8 mouse cellular contexts compared by ENCODE assay signal in the genomic region with DNA sequence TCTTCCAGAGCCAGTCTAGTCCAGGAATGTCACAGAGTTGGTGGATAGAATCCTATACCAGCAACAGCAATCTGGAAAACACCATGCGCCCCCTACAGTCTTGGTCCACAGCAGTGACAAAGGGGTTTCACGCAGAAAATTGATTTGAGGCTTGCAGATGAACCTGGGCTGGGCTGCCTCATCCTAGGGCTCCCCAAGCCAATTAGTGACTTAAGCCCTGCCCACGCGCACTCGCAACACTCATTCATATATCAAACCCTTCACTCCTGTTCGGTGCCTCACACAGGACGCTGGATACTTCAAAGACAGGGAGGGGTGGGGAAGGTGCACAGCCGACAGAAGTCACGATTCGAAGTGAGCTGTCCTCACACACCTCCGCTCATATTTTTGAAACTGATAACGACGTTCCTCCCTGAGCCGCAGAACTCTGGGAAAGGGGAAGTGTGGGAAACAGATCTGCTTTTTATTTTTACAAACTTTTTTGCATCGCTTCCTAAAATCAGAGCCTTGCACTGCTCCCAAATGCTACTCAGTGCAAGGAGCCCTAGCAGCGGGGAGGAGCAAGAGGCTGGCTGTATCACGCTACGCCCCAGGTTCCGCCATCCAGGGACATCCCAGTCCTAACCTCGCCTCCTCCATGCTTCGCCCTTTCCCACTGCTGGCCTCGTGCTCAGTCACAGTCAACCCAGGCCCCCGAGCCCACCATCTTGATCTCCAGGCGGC. TPM values are rescaled to one million over a fixed set of nuclear protein-coding genes. Genes with fewer than 3 reads are reported as not detected.
DNase-seq lines count a peak whose midpoint lies in the region; ATAC-seq and TF ChIP-seq lines count a peak whose summit lies in the region.

No protein-coding gene starts in this region.

- H3K27me3 ChIP-seq in kidney, embryonic 14.5 days (ENCODE audit: control insufficient read depth, insufficient read depth, low read length) = no peaks in the 10 kb centered on the region
- H3K27me3 ChIP-seq in embryonic facial prominence, embryonic 11.5 days (ENCODE audit: control insufficient read depth, insufficient read depth, low read length) = no peaks in the 10 kb centered on the region
- no peaks in the 10 kb centered on the region for H3K27me3 ChIP-seq in hindbrain, embryonic 16.5 days (replicated peaks; ENCODE audit: control insufficient read depth, insufficient read depth, low read length)
- H3K27me3 ChIP-seq in liver, postnatal 0 days (ENCODE audit: insufficient read depth, low read length) = peaks cover 18% of the 10 kb centered on the region

- no peaks in the 10 kb centered on the region for H3K36me3 ChIP-seq in kidney, embryonic 14.5 days (ENCODE audit: control insufficient read depth, insufficient read depth, low read length)
- no peaks in the 10 kb centered on the region for H3K36me3 ChIP-seq in embryonic facial prominence, embryonic 11.5 days (replicated peaks; ENCODE audit: control insufficient read depth, insufficient read depth, low read depth, low read length)
- H3K36me3 ChIP-seq in hindbrain, embryonic 16.5 days (ENCODE audit: control insufficient read depth, insufficient read depth, low read length) = no peaks in the 10 kb centered on the region
- H3K36me3 ChIP-seq in liver, postnatal 0 days (replicated peaks; ENCODE audit: insufficient read depth, low read length) = no peaks in the 10 kb centered on the region

- peak; percentile 44 for TF ChIP-seq CTCF in liver, postnatal 0 days (IDR thresholded peaks at IDR 0.05; ENCODE audit: low read depth)

- peak overlapping the region; percentile 58 for H3K4me3 ChIP-seq in kidney, embryonic 14.5 days (ENCODE audit: low read length)
- peak overlapping the region; percentile 63 for H3K4me3 ChIP-seq in embryonic facial prominence, embryonic 11.5 days (ENCODE audit: low read depth, low read length)
- H3K4me3 ChIP-seq in hindbrain, embryonic 16.5 days (ENCODE audit: low read length) = peak overlapping the region; percentile 88
- H3K4me3 ChIP-seq in liver, postnatal 0 days (ENCODE audit: low read depth, low read length) = peak overlapping the region; percentile 53

- H3K27ac ChIP-seq in kidney, embryonic 14.5 days (ENCODE audit: low read depth, low read length) = peak overlapping the region; percentile 88
- H3K27ac ChIP-seq in embryonic facial prominence, embryonic 11.5 days (replicated peaks; ENCODE audit: low read depth, low read length) = peak overlapping the region; percentile 74
- peak overlapping the region; percentile 92 for H3K27ac ChIP-seq in hindbrain, embryonic 16.5 days (ENCODE audit: low read depth, low read length)
- no peak overlapping the region for H3K27ac ChIP-seq in liver, postnatal 0 days (ENCODE audit: low read depth)

- no peak for DNase-seq in kidney, adult 18-20 months
- DNase-seq in NIH3T3 (ENCODE audit: low read depth) = peak; percentile 50
- peak; percentile 89 for DNase-seq in embryonic facial prominence, embryonic 11.5 days (ENCODE audit: low spot score)
- DNase-seq in liver, postnatal 0 days = peak; percentile 26
- DNase-seq in right cerebral cortex, postnatal 14 days = peak; percentile 55
- DNase-seq in gastrocnemius, postnatal 10 days = no peak

- peak overlapping the region; percentile 94 for H3K4me2 ChIP-seq in kidney, embryonic 14.5 days (replicated peaks; ENCODE audit: low read depth, low read length)
- H3K4me2 ChIP-seq in embryonic facial prominence, embryonic 11.5 days (ENCODE audit: low read depth, low read length) = peak overlapping the region; percentile 98
- H3K4me2 ChIP-seq in hindbrain, embryonic 16.5 days (ENCODE audit: low read length) = peak overlapping the region; percentile 92
- peak overlapping the region; percentile 90 for H3K4me2 ChIP-seq in liver, postnatal 0 days (ENCODE audit: low read depth, low read length)

- TF ChIP-seq EP300 in liver, postnatal 0 days (IDR thresholded peaks at IDR 0.05; ENCODE audit: low read depth) = no peak

- H3K4me1 ChIP-seq in kidney, embryonic 14.5 days (ENCODE audit: control insufficient read depth, insufficient read depth, low read length) = peaks cover 24% of the 10 kb centered on the region
- H3K4me1 ChIP-seq in embryonic facial prominence, embryonic 11.5 days (ENCODE audit: control insufficient read depth, insufficient read depth, low read length) = peaks cover 16% of the 10 kb centered on the region; the same call in 1 of the 2 replicates
- H3K4me1 ChIP-seq in hindbrain, embryonic 16.5 days (ENCODE audit: control insufficient read depth, insufficient read depth, low read depth, low read length) = peaks cover 39% of the 10 kb centered on the region
- peaks cover 14% of the 10 kb centered on the region for H3K4me1 ChIP-seq in liver, postnatal 0 days (ENCODE audit: insufficient read depth)

- peak; percentile 72 for ATAC-seq in kidney, embryonic 14.5 days (ENCODE audit: low FRiP score, low TSS enrichment)
- peak; percentile 77 for ATAC-seq in embryonic facial prominence, embryonic 11.5 days (replicated peaks; ENCODE audit: insufficient number of reproducible peaks, low FRiP score, low TSS enrichment, low read depth)
- ATAC-seq in hindbrain, embryonic 16.5 days = peak; percentile 74
- ATAC-seq in liver, postnatal 0 days = peak; percentile 51

- H3K9ac ChIP-seq in kidney, embryonic 14.5 days (ENCODE audit: low read depth, low read length) = peak overlapping the region; percentile 71
- peak overlapping the region; percentile 79 for H3K9ac ChIP-seq in embryonic facial prominence, embryonic 11.5 days (replicated peaks; ENCODE audit: low read length)
- peak overlapping the region; percentile 87 for H3K9ac ChIP-seq in hindbrain, embryonic 16.5 days (ENCODE audit: low read depth, low read length)
- H3K9ac ChIP-seq in liver, postnatal 0 days (replicated peaks) = peak overlapping the region; percentile 7; the same call in 1 of the 2 replicates

- 0 out of 2 replicates have a peak, but pooled peaks cover 2% of the 10 kb centered on the region for H3K9me3 ChIP-seq in kidney, embryonic 14.5 days (ENCODE audit: control insufficient read depth, low read length)
- no peaks in the 10 kb centered on the region; the same call in 1 of the 2 replicates for H3K9me3 ChIP-seq in embryonic facial prominence, embryonic 11.5 days (replicated peaks; ENCODE audit: control insufficient read depth, low read length)
- H3K9me3 ChIP-seq in hindbrain, embryonic 16.5 days (ENCODE audit: control insufficient read depth, low read length) = no peaks in the 10 kb centered on the region
- H3K9me3 ChIP-seq in liver, postnatal 0 days (ENCODE audit: low read length) = no peaks in the 10 kb centered on the region

- WGBS in kidney, embryonic 14.5 days = 1% methylated on average over 24 of the region's 24 CpGs
- 1% methylated on average over 24 of the region's 24 CpGs for WGBS in embryonic facial prominence, embryonic 11.5 days
- under 1% methylated on average over 24 of the region's 24 CpGs for WGBS in hindbrain, embryonic 16.5 days
- WGBS in liver, postnatal 0 days (ENCODE audit: insufficient replicate concordance) = 1% methylated on average over 24 of the region's 24 CpGs

RNA-seq across cellular contexts. Expression of a gene that starts 0.6 kb away (rescaled TPM):
- polyA plus RNA-seq in kidney, embryonic 14.5 days (2014; fragmentation: Nextera tagmentation; extraction: Ambion mirVana) = 12.1 and 15.4 TPM in 2 replicates
- polyA plus RNA-seq in embryonic facial prominence, embryonic 11.5 days (2014; fragmentation: Nextera tagmentation; extraction: Ambion mirVana) = 10.2 and 13.2 TPM in 2 replicates
- polyA plus RNA-seq in hindbrain, embryonic 16.5 days (2015; fragmentation: Nextera tagmentation; extraction: Ambion mirVana) = 36.9 and 43.8 TPM in 2 replicates
- polyA plus RNA-seq in liver, postnatal 0 days (2015; fragmentation: Nextera tagmentation; extraction: Ambion mirVana) = 1.7 TPM in 2 replicates
- 1 to 10 TPM; 8.2 to 9.8 TPM for total RNA-seq in gastrocnemius, postnatal 10 days (2021)

RNA-seq across cellular contexts. Expression of a gene that starts 27.6 kb away (rescaled TPM):
- polyA plus RNA-seq in kidney, embryonic 14.5 days (2014; fragmentation: Nextera tagmentation; extraction: Ambion mirVana) = 459 and 599 TPM in 2 replicates
- polyA plus RNA-seq in embryonic facial prominence, embryonic 11.5 days (2014; fragmentation: Nextera tagmentation; extraction: Ambion mirVana) = 373 and 399 TPM in 2 replicates
- polyA plus RNA-seq in hindbrain, embryonic 16.5 days (2015; fragmentation: Nextera tagmentation; extraction: Ambion mirVana) = 261 and 355 TPM in 2 replicates
- polyA plus RNA-seq in liver, postnatal 0 days (2015; fragmentation: Nextera tagmentation; extraction: Ambion mirVana) = 24.0 and 29.6 TPM in 2 replicates
- total RNA-seq in gastrocnemius, postnatal 10 days (2021) = 100 to 1,000 TPM; 292 to 416 TPM

Comparison
In these comparisons a context has a peak if more than half of its experiments do, and no peak if none do; other contexts are left out.
1. H3K9ac ChIP-seq: peak in every context shown above with its lines; median percentile 87 in hindbrain, embryonic 16.5 days; 79 in embryonic facial prominence, embryonic 11.5 days; 71 in kidney, embryonic 14.5 days; 7 in liver, postnatal 0 days.
2. DNase-seq: peak in NIH3T3 (single experiment), embryonic facial prominence, embryonic 11.5 days (single experiment), liver, postnatal 0 days (single experiment) and right cerebral cortex, postnatal 14 days (single experiment); none in kidney, adult 18-20 months (single experiment) and gastrocnemius, postnatal 10 days (single experiment).
3. Peak in every context shown above with its lines, with median percentiles within 50 percentile points of each other: ATAC-seq, H3K4me2 ChIP-seq and H3K4me3 ChIP-seq.